Mouse (Mus musculus) thymus, postnatal 25 days (tissue): ENCODE measurements around the gene Zfp287.
A peak's percentile ranks its signal among the peaks of the same experiment; 100 is the strongest.
"Not testable (repeated sequence)": the region's sequence is repeated elsewhere in the genome, so short reads cannot be mapped to it uniquely, and the experiment has no call there.

Experiments used
- DNase-seq: peaks from one replicate; pipeline ENCODE4 v3.0.0; 2022

Zfp287 gene

DNA sequence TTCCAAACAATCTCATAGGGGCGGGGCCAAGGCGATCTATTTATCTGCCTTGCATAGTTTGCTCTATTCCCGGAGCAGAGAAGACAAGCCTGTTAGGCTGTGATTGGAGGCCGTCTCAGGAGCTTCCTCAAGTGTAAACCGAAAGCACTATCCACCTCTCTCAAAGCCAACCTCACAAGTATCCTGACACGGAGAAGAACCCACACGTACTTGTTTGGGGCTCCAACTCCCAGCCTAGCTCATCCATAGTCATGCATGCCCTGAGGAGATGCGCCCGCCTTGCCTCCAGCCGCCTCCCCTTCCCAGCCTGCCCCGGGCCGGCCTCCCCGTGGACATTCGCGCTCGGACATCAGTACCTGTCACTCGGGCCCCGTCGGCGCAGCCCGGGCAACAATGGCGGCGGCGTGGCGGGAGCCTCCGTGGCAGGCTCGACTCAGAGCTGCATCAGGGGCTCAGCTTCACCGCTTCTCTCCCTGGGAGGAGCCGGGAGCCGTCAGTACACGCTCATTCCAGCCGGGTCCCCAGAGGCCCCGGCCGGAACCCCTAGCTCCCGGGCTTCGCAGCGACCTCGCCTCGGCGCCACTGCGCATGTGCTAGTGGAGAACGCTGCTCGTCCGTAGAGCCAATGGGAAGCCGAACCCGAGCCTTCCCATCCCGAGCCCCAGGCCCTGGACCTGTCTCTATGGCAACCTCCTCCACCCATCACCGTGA lies at the start of gene Zfp287:
Zfp287 (minus strand) TSS at position 595 of the 711 bp plus-strand sequence.
- DNase-seq, result peak; percentile 79

DNA sequence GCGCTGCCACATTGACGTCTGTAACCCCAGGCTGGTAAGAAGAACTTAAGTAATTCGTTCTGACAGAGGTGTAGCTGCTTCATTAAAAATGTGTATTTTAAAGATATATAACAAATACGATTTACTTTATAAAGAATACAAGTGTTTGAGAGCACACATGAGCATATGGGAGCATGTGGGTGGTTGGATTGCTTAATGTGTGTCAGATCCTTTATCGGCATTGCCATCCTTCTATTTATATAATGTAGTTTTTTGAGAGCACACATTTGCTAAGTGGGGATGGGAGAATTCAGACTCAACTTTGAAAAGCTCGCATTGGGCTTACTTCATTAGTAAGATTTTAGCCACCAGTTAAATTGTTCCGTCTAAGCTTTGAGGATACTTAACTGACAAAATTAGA lies 44.8 kb upstream of the Zfp287 start:
- DNase-seq, result no peak

- no peak for DNase-seq
Observed at GRCm38 (mm10) chr11:62760755-62761457, 29.2 kb upstream of the Zfp287 start.

- no peak for DNase-seq
Observed at GRCm38 (mm10) chr11:62758491-62758890, 26.8 kb upstream of the Zfp287 start.

DNA sequence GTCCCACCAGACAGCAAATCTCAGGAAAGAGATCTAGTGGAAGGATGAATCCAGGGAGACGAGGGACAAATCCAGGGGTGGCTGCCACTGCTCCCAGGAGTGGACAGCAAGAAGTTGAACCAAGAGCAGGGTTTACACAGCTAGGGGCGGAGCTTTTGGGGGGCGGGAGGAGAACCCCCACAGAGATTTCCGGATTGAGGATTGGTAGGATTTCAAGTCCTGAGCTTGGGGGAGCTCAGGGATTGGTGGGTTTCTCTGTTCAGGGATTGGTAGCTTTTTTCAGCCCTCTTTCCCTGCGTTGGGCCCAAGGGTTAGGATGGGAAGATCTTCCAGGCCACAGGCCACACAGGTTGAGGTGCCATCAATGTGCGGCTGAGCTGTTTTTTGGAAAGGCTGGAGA lies 26.2 kb upstream of the Zfp287 start:
- DNase-seq, result no peak

DNA sequence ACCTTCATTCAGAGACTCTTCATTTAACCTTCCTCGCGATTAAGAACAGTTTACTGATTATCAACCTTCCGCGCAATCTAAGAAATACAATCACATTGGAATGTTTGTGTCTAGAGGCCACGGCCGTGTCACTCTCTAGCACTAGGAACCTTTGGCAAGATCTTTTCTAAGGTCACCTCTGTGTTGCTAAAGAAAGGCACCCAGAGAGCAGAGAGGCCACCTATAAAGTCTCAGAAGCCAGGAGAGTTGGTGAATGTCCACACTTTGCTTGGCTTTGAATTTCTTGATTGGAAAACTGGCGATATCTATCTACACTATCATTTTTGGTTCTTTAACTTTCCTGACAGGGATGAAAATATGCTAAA lies 25.4 kb upstream of the Zfp287 start:
- no peak for DNase-seq

DNA sequence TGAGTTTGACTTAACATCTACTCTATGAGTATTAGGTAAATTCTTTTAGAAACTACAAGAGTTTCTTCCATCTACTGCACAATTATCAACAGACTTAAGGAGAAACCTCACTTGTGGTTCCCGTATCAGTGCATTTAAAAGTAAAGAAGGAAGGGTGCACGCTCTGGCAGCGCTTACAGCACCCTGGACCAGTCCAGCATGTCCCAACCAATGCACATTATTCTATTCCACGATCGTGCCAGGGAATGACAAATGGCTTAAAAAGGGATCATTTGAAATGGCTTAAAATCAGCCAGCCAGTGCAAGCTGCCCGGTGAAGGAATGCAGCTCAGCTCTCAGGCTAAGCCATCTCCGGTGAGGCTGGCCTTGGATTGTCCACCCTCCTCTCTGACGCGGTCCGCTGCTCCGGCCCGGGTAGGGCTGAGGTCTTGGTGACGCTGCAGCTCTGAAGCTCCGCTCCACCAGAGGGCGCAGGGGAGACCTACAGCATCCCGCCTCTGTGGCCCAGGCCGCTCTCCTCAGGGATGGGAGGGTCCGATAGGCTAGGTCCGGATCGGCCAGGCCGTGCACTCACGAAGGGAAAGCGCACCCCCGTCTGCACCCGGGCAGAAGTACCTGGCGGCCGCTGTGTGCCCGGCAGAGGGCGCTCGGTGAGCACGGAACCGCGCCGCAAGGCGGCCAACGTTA lies 24.9 kb upstream of the Zfp287 start:
- DNase-seq, result peak; percentile 90

GRCm38 (mm10) chr11:62752780-62753179 lies 21.1 kb upstream of the Zfp287 start, which contains the start of gene Gm10428:
Gene Gm10428, plus strand, starts transcription at chr11:62753100.
- no peak for DNase-seq

DNA sequence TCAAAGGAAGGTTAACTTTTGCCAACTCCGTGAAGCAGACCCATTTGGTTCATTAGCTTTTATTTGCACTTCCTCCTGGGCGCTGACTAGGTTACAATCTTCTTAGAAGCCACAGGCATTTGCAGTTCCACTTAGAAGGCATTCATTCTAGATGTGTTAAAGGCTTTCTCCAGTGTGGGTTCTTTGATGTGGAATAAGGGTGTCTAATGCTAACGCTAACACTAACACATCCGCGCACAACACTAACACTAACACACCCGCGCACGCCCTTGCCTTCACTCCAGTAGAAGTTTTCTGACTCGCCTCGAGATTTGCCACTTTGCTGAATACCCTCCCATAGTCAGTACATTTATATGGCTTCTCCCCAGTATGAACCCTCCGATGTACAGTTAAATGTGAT lies 20.5 kb upstream of the Zfp287 start:
- DNase-seq, result no peak

GRCm38 (mm10) chr11:62749445-62749844 lies 17.7 kb upstream of the Zfp287 start:
- DNase-seq, result not testable (repeated sequence)

GRCm38 (mm10) chr11:62748062-62748461 lies 16.4 kb upstream of the Zfp287 start:
- DNase-seq, result no peak

GRCm38 (mm10) chr11:62747227-62747626 lies 15.5 kb upstream of the Zfp287 start:
- DNase-seq, result no peak

DNA sequence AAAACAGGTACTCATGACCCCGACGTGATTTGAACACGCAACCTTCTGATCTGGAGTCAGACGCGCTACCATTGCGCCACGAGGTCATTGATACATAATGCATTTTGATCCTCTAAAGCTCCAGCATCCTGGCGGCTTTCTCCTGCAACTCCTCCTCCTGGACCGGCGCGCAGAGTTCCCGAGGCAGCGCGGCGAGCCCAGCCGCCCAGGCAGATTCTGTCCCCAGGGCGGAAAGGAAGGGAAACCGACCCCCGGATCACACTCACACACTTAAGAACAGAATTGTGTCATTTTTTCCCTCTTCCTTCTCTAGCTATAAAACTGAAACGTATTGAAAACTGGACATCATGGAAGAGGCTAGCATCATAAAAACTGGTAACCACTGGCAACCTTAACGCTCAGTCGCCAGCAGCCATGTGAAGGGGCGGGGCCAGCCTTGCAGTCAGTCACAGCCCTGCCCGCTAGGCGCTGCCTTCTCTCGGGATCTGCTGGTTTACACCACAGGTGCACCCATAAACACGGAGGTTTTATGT lies 14.4 kb upstream of the Zfp287 start:
- DNase-seq, result peak; percentile 76

DNA sequence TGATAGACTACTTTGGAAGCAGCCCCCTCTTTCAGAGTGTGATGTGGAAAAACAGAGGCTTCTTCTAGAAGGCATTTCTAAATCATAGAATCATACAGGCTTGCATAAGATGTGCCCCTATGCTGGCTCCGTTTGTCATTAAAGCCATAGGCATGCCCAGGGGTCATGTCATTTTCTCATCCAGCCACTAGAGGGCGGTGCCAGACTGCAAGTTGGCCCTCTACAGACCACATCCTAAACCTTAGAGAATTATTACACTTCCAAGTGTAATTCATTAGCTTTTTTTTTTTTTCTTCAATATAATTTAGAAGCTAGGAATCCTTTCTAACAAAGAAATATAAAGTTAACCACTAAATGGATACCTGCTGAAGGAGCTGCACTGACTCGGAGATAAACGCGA lies 12.4 kb upstream of the Zfp287 start:
- peak; percentile 73 for DNase-seq

DNA sequence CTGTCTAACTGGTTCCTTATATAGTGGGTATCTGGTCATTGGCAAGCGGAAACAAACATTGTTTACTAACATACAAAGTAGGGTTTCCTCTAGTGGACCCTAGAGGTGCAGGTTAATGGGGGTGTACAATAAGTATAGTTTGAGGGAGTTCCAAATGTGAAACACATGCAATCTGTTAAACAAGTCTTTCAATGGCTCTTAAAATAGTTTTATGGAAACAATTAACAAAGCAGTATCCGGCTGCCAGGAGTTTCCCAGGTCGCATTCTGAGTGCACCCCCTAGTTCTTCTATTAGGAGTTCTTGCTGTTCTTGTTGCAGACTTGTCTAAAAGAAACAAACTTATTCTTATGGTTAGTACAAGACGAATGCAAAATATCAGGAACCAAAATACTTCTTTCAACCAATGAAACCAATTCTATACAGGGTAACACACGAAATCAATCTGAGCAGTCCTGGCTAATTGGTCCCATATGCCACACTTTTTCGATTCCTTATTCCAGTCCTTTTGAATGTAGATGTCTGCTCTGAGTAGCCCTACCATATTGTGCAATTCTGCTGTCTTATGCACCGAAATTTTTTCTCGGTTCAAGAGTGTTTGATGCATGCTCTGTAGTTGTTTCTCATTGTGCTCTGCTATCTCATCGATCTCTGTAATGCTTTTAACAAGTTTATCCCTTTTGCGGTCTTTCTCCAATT lies 10.7 kb upstream of the Zfp287 start:
- DNase-seq, result no peak

DNA sequence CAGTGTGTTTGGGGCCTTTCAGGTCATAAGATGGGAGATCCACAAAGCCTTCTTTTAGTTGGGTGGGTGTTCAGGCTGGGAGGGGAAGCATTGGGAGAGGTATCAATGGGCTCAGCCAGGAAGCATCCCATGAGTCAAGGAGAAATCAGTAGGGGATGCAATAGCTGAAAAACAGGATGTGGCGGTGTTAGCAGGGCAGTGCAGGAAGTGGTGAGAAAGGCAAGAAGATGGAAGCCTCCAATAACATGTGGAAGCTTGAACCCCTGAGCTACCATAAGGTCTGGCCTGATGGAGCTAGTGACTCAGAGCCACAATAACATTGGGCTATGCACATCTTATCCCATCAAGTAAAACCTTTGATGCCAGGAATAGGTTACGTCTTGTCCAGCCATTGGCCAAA lies 9.5 kb upstream of the Zfp287 start:
- no peak for DNase-seq

- no peak for DNase-seq
Observed at GRCm38 (mm10) chr11:62732665-62733064, 960 bp upstream of the Zfp287 start.

DNA sequence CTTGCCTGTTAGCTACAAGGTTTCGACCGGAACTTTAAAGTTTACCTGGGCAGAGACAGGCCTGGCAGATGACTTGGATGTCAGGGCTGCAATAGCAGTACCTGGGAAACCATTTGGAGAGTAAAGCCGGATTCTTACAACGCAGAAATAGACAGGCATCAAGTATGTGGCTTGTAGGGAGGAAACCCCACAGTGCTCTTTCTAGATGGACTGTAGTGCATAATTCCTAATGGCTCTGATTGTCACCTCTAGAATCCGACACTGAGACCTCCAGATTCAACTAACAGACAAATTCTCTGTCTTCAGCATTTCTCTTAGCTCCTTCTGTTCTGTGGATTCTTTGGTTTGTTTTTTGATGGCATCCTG lies 300 bp upstream of the Zfp287 start:
- DNase-seq, result no peak

DNA sequence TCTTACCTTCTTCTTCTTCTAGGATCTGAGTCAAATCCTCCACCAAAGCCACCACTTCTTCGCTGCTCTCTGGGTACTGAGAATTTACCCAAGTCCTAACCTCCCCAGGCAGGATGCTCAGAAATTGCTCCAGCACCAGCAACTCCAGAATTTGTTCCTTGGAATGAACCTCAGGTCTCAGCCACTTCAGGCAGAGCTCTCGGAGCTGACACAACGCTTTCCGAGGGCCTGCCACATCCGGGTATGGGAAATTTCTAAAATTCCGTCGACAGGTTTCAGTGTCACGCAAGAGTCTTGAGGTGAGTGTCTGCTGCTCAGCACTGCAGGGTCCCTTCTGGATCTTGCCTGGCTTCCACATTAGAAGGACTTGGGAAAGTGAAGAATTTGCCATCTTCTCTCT lies 3.4 kb downstream of the Zfp287 start:
- no peak for DNase-seq

GRCm38 (mm10) chr11:62710657-62711056 lies 21.0 kb downstream of the Zfp287 start:
- no peak for DNase-seq

DNA sequence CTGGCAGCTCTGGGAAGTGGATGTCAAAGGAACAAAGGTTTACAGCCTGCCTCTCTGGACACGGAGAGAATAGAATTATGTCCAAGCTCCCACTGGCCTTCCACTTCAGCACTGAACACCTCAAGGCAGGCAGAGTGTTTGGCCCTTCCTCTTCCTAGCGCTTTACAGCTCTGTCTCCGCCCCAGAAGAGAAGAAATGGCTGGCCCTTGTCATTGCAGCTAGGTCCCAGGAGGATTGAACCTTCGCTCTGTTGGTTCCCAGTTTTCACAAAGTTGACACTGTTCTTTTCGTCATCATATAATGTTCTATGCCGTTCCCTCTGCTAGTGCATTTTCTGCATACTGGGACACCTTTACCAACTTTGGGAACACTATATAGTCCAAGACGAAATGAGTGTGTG lies 23.5 kb downstream of the Zfp287 start:
- DNase-seq, result no peak

DNA sequence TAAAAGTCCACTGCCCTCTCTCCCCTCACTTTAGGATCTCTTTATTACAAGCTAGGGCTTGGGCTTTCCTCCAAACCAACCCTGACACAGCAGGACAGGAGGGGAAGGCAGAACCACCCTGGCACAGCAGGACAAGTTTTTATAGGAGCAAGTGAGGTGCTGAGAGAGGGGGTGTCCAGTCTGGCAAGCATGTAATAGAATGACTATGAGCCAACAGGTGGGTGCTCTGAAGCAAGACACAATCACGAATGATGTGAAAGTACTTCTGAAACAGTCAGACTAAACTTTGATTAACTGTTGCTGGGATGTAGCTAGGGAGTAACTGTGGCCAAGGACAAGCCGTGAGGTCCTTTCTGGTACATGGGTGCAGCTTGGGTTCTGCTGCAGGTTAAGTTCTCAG lies 25.6 kb downstream of the Zfp287 start:
- DNase-seq, result no peak

DNA sequence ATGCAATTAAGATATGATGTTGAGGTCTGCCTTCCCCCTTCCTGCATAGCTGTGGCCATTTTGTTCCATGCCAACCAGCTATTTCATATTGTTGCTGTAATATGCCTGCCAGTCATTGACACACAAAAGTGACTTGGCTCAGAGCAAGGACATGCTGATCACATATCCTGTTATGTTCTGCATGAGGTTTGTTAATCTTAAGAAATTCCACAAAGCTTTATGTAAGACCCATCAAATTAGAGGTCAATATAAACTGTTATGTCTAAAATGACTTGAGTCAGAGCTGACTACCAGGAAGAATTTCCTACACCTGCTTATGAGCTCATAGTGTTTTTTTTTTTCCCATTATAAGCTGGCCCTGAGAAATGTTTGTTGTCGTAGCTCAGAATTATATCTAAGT lies 30.5 kb downstream of the Zfp287 start:
- DNase-seq, result no peak
